In the genomic region with DNA sequence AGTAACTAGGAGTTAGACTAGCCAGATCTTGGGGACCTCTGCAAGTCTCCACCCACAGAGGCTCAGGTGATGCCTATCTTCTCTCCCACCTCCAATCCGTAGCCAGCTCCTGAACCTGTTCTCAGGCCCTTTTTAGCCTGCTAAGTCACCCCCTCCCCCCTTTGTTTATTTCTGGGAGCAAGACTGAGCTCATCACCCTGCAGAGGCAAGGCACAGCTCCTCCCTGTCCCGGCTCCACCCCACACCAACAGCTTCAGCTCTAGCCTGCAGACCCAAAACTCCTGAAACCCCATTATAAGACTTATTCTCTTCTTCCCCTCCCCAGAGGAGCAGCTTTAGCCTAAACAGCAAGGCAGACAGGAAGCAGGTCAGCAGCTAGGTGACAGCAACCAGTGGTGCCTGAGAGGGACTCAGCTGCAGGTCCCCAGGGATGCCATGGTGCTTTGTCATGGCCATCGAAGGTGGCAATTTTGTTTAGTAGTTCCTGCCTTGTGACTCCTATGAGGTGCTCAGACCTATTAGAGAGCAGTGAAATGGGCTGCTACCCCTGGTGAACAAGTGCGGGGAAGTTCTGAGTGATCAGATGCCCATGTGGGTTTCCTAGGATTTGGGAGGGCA, we compare ENCODE assay signal across 30 mouse cellular contexts. TPM values are rescaled to one million over a fixed set of nuclear protein-coding genes. Genes with fewer than 3 reads are reported as not detected.
A peak's percentile ranks its signal among the peaks of the same experiment; 100 is the strongest.
DNase-seq lines count a peak whose midpoint lies in the region; ATAC-seq and TF ChIP-seq lines count a peak whose summit lies in the region.
"Had no signal": no experiment of that assay in that cellular context is flagged by ENCODE, and none has a peak within 500 bp of the region (broad histone marks: within the 10 kb centered on the region; RNA-seq: fewer than 3 reads in every experiment).

No protein-coding gene starts in this region.

- 52% methylated on average over 4 of the region's 4 CpGs for WGBS in spleen, adult 2 months
- 52% methylated on average over 4 of the region's 4 CpGs for WGBS in stomach, postnatal 0 days
- 74% methylated on average over 4 of the region's 4 CpGs for WGBS in forebrain, embryonic 14.5 days

- TF ChIP-seq CTCF in gastrocnemius, adult 2 months (IDR thresholded peaks at IDR 0.05): no peak
- no peak for TF ChIP-seq CTCF in spleen, adult 2 months (IDR thresholded peaks at IDR 0.05; ENCODE audit: extremely low read depth, insufficient read depth, insufficient read length, insufficient replicate concordance)
- TF ChIP-seq CTCF in stomach, postnatal 0 days (IDR thresholded peaks at IDR 0.05; ENCODE audit: low read depth): no peak

- TF ChIP-seq EP300 in stomach, postnatal 0 days (optimal IDR thresholded peaks at IDR 0.05): no peak

- H3K36me3 ChIP-seq in spleen, adult 2 months (ENCODE audit: control insufficient read depth, insufficient read depth, low read length): no peaks in the 10 kb centered on the region
- H3K36me3 ChIP-seq in stomach, postnatal 0 days (ENCODE audit: control insufficient read depth, insufficient read depth, low read length): no peaks in the 10 kb centered on the region
- no peaks in the 10 kb centered on the region for H3K36me3 ChIP-seq in forebrain, embryonic 14.5 days (ENCODE audit: control insufficient read depth, insufficient read depth, low read length)
- H3K36me3 ChIP-seq: embryonic facial prominence, embryonic 12.5 days; G1E; heart, embryonic 12.5 days; limb, embryonic 10.5 days; midbrain, embryonic 15.5 days; neural tube, embryonic 12.5 days had no signal

- no peak overlapping the region for H3K9ac ChIP-seq in stomach, postnatal 0 days (ENCODE audit: low read length)
- H3K9ac ChIP-seq in forebrain, embryonic 14.5 days (ENCODE audit: low read length): no peak overlapping the region
- H3K9ac ChIP-seq: embryonic facial prominence, embryonic 12.5 days; forebrain, embryonic 13.5 days; heart, embryonic 12.5 days; midbrain, embryonic 15.5 days; neural tube, embryonic 12.5 days had no signal

- peak; percentile 30; the same call in 1 of the 2 replicates for ATAC-seq in stomach, postnatal 0 days (ENCODE audit: low FRiP score, low TSS enrichment)
- ATAC-seq in forebrain, embryonic 14.5 days: no peak
- ATAC-seq: forebrain, embryonic 13.5 days; hindbrain, postnatal 0 days; intestine, embryonic 16.5 days; midbrain, embryonic 15.5 days had no signal

- H3K4me2 ChIP-seq in stomach, postnatal 0 days (replicated peaks; ENCODE audit: low read depth): no peak overlapping the region
- no peak overlapping the region for H3K4me2 ChIP-seq in forebrain, embryonic 14.5 days (ENCODE audit: low read length)
- H3K4me2 ChIP-seq: embryonic facial prominence, embryonic 12.5 days; forebrain, embryonic 13.5 days; heart, embryonic 12.5 days; midbrain, embryonic 15.5 days; neural tube, embryonic 12.5 days had no signal

- no peaks in the 10 kb centered on the region; the same call in 1 of the 2 replicates for H3K4me1 ChIP-seq in spleen, adult 2 months (ENCODE audit: control insufficient read depth, insufficient read depth, insufficient read length)
- H3K4me1 ChIP-seq in stomach, postnatal 0 days (replicated peaks; ENCODE audit: control insufficient read depth, insufficient read depth): peaks cover 15% of the 10 kb centered on the region
- no peaks in the 10 kb centered on the region for H3K4me1 ChIP-seq in forebrain, embryonic 14.5 days (ENCODE audit: control insufficient read depth, insufficient read depth, low read length)
- H3K4me1 ChIP-seq: forebrain, embryonic 13.5 days; midbrain, embryonic 15.5 days; neural tube, embryonic 12.5 days had no signal

- H3K4me3 ChIP-seq in gastrocnemius, adult 2 months: no peak overlapping the region
- no peak overlapping the region for H3K4me3 ChIP-seq in spleen, adult 2 months (ENCODE audit: extremely low read depth, insufficient read depth, insufficient read length)
- H3K4me3 ChIP-seq in stomach, postnatal 0 days (ENCODE audit: low read depth, low read length): no peak overlapping the region
- no peak overlapping the region for H3K4me3 ChIP-seq in forebrain, embryonic 14.5 days (ENCODE audit: low read depth, low read length)
- H3K4me3 ChIP-seq: embryonic facial prominence, embryonic 12.5 days; erythroblast, embryonic 14.5 days; forebrain, embryonic 13.5 days; heart, embryonic 12.5 days; limb, embryonic 10.5 days; midbrain, embryonic 15.5 days; neural tube, embryonic 12.5 days had no signal

- H3K27ac ChIP-seq in gastrocnemius, adult 2 months: peak overlapping the region; percentile 24
- H3K27ac ChIP-seq in spleen, adult 2 months (ENCODE audit: insufficient read depth, low read length): no peak overlapping the region
- H3K27ac ChIP-seq in stomach, postnatal 0 days (replicated peaks): no peak overlapping the region; the same call in 1 of the 2 replicates
- H3K27ac ChIP-seq in forebrain, embryonic 14.5 days (ENCODE audit: low read depth, low read length): no peak overlapping the region
- H3K27ac ChIP-seq: embryonic facial prominence, embryonic 12.5 days; forebrain, embryonic 13.5 days; hindbrain, postnatal 0 days; kidney, postnatal 0 days; limb, embryonic 10.5 days; macrophage; midbrain, embryonic 15.5 days; neural tube, embryonic 12.5 days had no signal

- no peaks in the 10 kb centered on the region for H3K9me3 ChIP-seq in stomach, postnatal 0 days (ENCODE audit: control insufficient read depth, low read length)
- H3K9me3 ChIP-seq in forebrain, embryonic 14.5 days (replicated peaks; ENCODE audit: control insufficient read depth, low read length): no peaks in the 10 kb centered on the region
- H3K9me3 ChIP-seq: embryonic facial prominence, embryonic 12.5 days; forebrain, embryonic 13.5 days; heart, embryonic 12.5 days; limb, embryonic 10.5 days; midbrain, embryonic 15.5 days; neural tube, embryonic 12.5 days had no signal

- H3K27me3 ChIP-seq in spleen, adult 2 months (ENCODE audit: control insufficient read depth, insufficient read depth, low read length): no peaks in the 10 kb centered on the region
- no peaks in the 10 kb centered on the region for H3K27me3 ChIP-seq in stomach, postnatal 0 days (ENCODE audit: control insufficient read depth, insufficient read depth, low read length)
- no peaks in the 10 kb centered on the region for H3K27me3 ChIP-seq in forebrain, embryonic 14.5 days (replicated peaks; ENCODE audit: control insufficient read depth, insufficient read depth, low read length)
- H3K27me3 ChIP-seq: forebrain, embryonic 13.5 days; midbrain, embryonic 15.5 days; neural tube, embryonic 12.5 days had no signal

- intact Hi-C loops in gastrocnemius, adult 2 months (cut with DNase I): no loop called here

- no peak for DNase-seq in gastrocnemius, adult 2 months
- no peak for DNase-seq in gastrocnemius, postnatal 10 days
- peak; percentile 63 for DNase-seq in lung, postnatal 10 days
- no peak for DNase-seq in lung, postnatal 25 days (ENCODE audit: low spot score)
- peak; percentile 31 to 49 for DNase-seq in spleen, adult 2 months (ENCODE audit: low read depth in 1 of 2, low spot score in 2 of 2)
- DNase-seq in stomach, postnatal 0 days (ENCODE audit: low spot score): no peak
- DNase-seq in forebrain, embryonic 14.5 days (ENCODE audit: low spot score): no peak
- no peak for DNase-seq in thymus, postnatal 36 days
- DNase-seq: adrenal gland, adult 2 months; cerebellum, adult 11-12 months; cerebellum, postnatal 10 days; gastrocnemius, postnatal 14 days; heart, adult 11 months; heart, postnatal 14 days; liver; right cerebral cortex, postnatal 14 days; thymus, adult 18-20 months had no signal

- TF ChIP-seq POLR2A in spleen, adult 2 months (IDR thresholded peaks at IDR 0.05; ENCODE audit: low read depth, low read length): no peak

RNA-seq across cellular contexts. Expression of a gene that starts 7.5 kb away (rescaled TPM):
- 1 to 10 TPM; 1.6 to 2.5 TPM for total RNA-seq in gastrocnemius, adult 2 months (2021)
- 1 to 10 TPM in 1 of 2 experiments, under 1 TPM in 1; 0.66 to 1.4 TPM for total RNA-seq in gastrocnemius, postnatal 10 days (2021)
- polyA plus RNA-seq in spleen, adult 2 months (2012; rRNA removed): 9.9 and 13.6 TPM in 2 replicates
- 63.0 and 75.8 TPM in 2 replicates for polyA plus RNA-seq in stomach, postnatal 0 days (2015; fragmentation: Nextera tagmentation; extraction: Ambion mirVana)
- polyA plus RNA-seq in forebrain, embryonic 14.5 days (2014; fragmentation: Nextera tagmentation; extraction: Ambion mirVana): not detected in 2 replicates
- polyA plus RNA-seq: erythroblast, embryonic 14.5 days; G1E; neural tube, embryonic 12.5 days had no signal

RNA-seq across cellular contexts. Expression of a gene that starts 48.3 kb away (rescaled TPM):
- not detected for total RNA-seq in gastrocnemius, adult 2 months (2021)
- under 1 TPM in 1 of 2 experiments, not detected in 1; 0.45 TPM for total RNA-seq in gastrocnemius, postnatal 10 days (2021)
- polyA plus RNA-seq in spleen, adult 2 months (2012; rRNA removed): 0.86 and 1.7 TPM in 2 replicates
- 191 and 207 TPM in 2 replicates for polyA plus RNA-seq in stomach, postnatal 0 days (2015; fragmentation: Nextera tagmentation; extraction: Ambion mirVana)
- polyA plus RNA-seq in forebrain, embryonic 14.5 days (2014; fragmentation: Nextera tagmentation; extraction: Ambion mirVana): 0.66 and 0.75 TPM in 2 replicates
- total RNA-seq: gastrocnemius, postnatal 14 days; layer of hippocampus, postnatal 14 days had no signal
- polyA plus RNA-seq: erythroblast, embryonic 14.5 days; macrophage had no signal

Comparison
In these comparisons a context has a peak if more than half of its experiments do, and no peak if none do; other contexts are left out.
1. DNase-seq: peak in lung, postnatal 10 days (single experiment) and spleen, adult 2 months (2 of 2); none in gastrocnemius, adult 2 months (single experiment), gastrocnemius, postnatal 10 days (single experiment), lung, postnatal 25 days (single experiment), stomach, postnatal 0 days (single experiment), forebrain, embryonic 14.5 days (single experiment) and thymus, postnatal 36 days (0 of 2).
2. RNA of a gene that starts 7.5 kb away (polyA plus RNA-seq): 63.0 to 75.8 TPM in stomach, postnatal 0 days and 9.9 to 13.6 TPM in spleen, adult 2 months; not detected in forebrain, embryonic 14.5 days; every median in the first group is over 10 times any median in the second.
3. RNA of a gene that starts 48.3 kb away (polyA plus RNA-seq): 191 to 207 TPM in stomach, postnatal 0 days; 0.86 to 1.7 TPM in spleen, adult 2 months and 0.66 to 0.75 TPM in forebrain, embryonic 14.5 days; every median in the first group is over 10 times any median in the second.